Mouse (Mus musculus): ENCODE data around the gene Ypel4.

GRCm38 (mm10) chr2:84695007-84695695, 38.7 kb upstream of the Ypel4 start:
- TF ChIP-seq CTCF (IDR thresholded peaks at IDR 0.05; ENCODE audit: low read depth) (no peak), EP300 (IDR thresholded peaks at IDR 0.05; ENCODE audit: low read depth) (no peak)
